Mouse (Mus musculus) T-helper 2 cell (primary cell): ENCODE data around the gene Hcfc2.

Experiments used
- in situ Hi-C: fragments of 300-600 bp; cut with MboI, MseI; formaldehyde crosslinking; loops from one replicate; pipeline ENCODE4 v1.15.1; 2025; ENCODE audit warnings: high pct_unique_total_duplicates

The Hcfc2 gene

DNA sequence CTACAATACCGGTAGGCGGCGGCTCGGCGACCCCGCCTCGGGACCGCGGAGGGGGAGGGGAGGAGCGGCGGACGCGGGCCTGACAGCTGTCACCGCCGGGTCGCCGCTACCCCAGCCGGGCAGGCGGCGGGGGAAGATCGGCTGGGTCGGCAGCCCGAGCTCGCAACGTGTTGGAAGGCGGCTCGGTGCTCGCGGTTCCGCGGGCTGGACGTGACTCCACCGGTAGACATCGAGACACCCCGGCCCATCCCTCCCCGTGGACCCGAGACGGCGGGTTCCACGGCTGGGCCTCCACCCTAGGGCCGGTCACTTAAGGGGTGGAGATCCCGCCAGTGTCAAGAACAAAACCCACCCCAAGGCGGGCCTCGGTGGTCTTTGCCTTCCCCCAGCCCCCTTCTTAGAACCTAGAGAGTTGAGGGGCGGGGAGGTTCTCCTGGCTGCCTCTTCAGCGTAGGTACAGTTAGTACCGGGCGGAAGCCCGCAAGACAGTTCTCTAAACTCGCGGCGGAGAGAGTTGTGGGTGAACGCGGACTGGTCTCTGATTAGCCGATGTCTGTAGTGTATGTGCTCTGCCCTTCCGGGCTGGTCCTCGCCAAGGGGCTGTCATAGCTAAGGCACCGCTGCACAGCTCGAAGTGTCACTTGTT is 3.5 kb downstream of the Hcfc2 start:
- in situ Hi-C loops = loop anchor here (10.0 kb wide), 1 partner anchor 1115 kb away; no protein-coding TSS in a partner anchor

DNA sequence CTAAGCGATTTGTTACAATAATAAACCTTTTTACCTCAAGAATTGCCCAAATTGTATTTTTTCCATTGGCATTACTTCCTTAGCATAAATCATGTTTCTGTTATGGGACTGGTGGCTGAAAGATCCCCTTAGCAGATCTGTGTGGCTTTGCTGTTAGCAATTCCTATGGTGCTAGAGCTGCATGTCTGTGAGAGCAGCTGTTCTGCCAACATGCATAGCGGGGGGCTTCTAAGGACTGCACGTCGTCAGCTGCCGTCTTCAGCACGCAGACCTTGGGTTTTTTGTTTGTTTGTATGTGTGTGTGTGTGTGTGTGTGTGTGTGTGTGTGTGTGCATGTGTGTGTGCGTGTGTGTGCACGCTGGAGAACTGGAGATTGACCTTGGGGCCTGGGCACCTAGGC is 45.4 kb downstream of the Hcfc2 start:
- in situ Hi-C loops = no loop called here

DNA sequence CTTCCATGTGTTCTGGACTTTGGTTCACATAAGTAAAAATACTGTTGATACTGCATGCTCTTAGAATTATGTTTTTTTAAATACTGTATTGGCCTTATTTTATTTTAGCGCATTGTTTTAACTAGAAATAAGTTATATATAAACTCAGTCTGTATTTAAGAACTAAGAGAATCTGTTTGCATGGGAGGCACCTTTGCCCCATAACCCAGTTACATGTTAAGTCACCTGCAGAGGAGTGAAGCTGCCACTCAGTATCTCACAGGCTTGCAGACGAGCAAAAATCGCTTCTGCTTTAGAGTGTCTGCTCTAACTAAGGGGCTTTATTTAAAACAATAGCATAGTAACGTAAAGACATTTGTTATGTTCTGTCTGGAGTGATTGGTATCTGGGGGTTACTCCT is 45.9 kb downstream of the Hcfc2 start:
- in situ Hi-C loops = no loop called here

DNA sequence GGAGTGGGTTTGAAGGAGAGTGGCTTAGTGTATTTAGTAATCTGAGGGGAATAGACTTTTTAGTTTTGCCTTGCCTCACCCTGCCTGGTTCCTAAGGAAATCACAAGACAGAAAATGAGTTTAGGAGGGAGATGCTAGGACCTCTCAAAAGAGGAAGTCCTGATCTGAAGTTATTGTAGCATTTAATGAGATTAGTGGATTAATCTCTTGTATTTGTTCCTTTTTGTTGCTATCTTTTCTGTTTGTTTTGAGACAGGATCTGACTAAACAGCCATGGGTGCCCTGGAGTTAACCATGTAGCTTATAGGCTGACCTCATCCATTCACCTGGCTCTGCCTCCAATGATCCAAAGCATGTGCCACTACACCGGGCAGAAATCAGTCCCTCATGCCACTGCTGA is 46.6 kb downstream of the Hcfc2 start:
- in situ Hi-C loops = no loop called here

DNA sequence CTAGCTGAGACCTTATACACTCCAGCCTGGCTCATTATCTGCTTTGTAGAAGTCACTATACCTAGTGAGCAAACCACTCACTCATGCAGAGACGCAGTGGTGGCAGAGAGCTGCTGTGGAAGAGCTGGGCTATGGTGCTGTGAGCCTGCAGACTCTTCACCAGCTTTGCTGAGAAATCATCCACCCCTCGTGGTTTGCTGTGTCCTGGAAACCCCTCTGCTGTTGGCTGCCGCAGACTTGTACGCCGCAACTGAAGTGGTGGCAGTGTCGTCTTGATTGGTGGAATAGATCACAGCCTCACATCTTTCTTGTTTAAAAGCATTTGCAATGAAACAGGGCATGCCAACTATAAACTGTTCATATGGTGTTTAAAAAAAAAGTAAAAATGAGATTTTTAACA is 48.3 kb downstream of the Hcfc2 start:
- in situ Hi-C loops = no loop called here

DNA sequence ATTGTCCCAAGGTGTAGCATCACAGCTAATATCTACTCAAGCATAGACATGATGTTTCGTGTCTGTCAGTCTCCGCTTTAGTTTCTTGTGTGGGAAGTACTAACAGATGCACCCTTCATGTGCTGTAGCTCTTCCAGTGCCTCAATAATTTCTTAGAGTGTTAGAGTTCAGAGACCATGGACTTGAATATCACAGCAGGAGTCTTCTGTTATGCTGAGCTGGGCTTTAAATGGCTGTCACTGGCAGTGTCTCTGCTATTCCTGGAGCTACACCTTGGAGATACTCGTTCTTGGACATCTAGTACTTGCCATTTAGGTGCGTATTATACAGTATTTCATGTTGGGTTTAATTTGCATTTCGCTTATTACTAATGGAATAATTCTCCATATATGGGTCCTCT is 49.3 kb downstream of the Hcfc2 start:
- in situ Hi-C loops = no loop called here

DNA sequence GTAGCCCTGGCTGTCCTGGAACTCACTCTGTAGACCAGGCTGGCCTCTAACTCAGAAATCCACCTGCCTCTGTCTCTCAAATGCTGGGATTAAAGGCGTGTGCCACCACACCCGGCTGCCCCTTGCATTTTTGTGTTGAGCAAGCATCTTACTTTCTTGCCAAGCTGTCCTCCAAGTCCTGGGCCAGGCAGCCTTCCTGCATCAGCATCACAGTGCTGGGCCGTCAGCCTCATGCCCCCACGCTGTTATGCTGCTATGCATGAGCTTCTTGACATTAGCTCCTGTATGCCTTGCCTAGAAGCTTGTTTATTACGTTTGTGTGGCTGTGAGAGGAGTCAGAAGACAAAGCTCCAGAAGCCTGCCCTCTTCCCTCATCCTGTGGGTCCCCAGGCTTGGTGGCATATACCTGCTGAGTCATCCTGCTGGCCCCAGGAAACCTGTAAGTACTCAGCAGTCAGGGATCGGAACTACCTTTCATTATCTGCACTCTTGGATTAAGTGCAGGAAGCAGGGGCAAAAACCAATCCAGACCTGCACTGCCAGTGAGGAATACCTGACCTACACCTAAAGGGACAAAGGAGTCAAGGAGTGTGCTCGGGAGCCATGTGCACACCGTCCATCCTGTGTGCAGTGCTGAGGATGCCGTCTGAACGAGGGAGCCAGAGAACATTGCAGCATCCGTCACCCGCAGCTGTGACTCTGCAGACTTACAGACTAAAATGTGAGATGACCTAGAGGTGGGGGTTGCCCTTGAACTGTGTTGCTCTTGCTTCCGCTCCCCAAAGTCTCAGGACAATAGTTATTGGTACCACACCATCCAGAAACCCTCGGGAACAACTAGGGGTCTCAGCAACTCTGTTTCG is 51.3 kb downstream of the Hcfc2 start:
- in situ Hi-C loops = no loop called here

DNA sequence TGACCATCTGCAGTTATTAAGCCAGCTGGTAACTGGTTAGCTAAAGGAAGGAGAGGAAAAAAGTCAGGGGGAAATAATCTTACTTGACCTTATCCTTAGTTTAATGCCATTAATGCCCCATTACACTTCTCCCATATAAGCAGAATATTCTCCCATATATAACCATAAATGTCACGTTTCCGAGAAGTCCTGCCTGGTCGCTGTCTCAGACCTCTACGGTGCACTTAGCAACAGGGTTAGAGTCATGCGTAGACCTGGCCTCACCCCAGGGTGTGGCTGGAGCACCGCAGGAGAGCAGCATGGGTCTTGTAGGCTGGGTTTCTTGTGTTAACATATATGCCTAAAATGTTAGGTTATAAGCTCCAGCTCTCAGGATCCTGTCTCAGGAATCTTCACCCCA is 54.8 kb downstream of the Hcfc2 start:
- in situ Hi-C loops = no loop called here

DNA sequence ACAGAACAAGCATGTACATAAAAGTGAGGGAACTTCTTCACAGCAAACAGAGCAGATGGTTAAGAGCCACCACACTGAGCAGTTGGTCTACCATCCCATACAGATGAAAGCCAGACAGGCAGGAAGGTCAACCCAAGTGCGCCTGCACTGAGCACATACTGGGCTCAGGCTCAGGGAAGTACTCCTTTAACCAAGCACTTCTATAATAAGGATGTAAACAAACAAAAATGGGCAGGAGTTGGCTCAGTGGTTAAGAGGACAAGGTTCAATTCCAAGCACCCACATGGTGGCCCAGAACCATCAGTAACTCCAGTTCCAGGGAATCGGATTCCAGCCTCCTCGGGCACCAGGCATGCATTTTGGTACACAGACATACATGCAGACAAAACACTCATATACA is 57.0 kb downstream of the Hcfc2 start:
- in situ Hi-C loops = no loop called here

DNA sequence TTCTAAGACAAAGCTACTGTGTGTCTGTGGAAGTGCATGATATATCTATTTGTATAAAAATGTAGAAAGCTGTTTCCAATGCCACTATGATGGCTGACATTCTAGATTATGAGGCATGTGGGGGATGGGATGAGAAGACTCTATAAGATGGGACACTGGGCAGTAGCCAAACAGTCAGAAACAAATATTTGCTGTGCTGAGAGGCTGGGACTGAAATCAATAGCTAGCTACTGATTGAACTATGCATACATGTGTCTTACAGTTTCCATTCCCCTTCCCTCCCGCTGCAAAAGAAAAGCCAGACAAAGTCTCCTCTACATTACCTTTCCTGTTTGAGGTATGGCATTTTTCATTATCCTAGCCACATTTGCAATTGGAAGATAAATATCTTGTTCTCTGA is 58.7 kb downstream of the Hcfc2 start:
- in situ Hi-C loops = no loop called here

DNA sequence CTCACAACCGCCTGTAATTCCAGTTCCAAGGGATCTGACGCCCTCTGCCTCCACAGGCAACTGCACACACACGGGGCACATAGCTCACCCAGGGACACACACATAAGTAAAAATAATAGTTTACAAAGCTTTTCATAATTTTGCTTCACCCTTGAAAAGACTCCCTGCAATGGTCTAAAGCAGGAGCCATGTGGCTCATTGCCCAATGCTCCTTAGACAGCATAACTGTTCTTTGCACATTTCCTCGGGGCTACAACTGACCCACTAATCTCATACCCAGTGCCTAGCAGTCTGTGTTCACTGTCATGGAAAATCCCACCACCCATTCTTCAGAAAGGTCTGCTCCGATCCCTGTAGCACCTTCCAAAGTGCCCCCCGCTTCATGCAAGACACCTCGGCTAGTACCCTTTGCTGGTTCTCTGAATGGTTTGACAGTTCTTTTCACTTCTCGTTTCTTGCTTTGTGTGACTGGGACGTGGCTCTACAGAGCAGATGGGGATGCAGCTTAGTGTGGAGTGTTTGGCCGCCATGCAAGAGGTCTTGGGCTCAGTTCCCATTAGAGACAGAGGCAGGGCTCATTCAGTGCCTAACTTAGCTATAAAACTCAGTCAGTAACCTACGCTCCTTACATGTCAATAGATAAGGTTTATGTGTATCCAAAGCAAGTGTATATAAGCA is 59.4 kb downstream of the Hcfc2 start:
- in situ Hi-C loops = no loop called here

DNA sequence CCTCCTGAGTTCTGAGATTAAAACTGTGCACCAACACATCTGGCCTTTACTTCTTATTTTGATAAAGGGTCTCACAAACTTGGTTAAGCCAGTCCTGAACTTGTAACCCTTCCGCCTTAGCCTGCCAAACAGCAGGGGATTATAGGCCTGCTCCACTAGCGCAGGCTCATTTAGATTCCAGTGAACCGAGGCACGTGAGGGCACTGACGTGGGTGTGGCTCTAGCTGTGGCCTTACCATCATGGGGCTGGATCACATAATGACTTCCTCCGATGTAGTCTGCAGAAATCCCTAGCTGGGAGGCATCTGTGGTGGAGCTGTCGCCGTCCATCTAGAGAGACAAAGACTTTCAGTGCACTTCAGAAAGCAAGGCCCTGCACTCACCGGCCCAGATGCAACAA is 60.5 kb downstream of the Hcfc2 start:
- in situ Hi-C loops = no loop called here

DNA sequence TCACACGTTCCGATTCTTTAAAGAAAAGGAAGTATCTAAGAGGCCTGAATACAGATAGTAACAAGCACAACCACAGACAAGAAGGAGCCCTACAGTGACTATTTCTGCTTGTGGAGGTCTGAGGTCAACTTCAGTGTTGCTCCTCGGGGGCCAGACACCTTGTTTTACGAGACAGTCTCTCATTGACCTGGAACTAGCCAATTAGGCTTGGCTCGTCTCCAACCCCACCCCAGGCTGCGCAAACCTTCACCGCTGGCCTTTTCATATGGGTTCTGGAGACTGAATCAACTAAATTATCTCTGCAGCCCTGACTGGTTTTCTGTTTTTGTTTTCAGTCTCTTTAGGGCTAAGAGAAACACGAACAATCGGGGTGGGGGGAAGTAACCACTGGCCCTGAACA is 61.4 kb downstream of the Hcfc2 start:
- in situ Hi-C loops = no loop called here

DNA sequence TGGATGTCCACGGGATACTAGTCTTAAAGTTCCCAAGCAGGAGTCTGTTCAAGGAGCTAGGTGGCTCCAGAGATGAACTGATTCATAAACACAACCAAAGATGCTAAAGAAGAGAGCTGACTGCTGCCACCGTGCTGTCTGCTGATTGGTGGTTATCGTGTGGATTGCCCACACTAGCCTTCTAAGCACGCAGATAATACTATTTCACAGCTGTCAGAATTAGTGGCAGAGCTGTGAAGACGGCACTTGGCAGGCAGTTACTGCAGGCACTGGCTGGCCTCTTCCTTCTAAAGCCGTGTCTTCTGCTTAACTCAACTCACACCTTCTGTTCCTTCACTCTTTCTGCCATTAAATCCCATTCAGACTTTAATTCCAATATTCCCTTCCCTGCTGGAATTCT is 62.4 kb downstream of the Hcfc2 start:
- in situ Hi-C loops = no loop called here

DNA sequence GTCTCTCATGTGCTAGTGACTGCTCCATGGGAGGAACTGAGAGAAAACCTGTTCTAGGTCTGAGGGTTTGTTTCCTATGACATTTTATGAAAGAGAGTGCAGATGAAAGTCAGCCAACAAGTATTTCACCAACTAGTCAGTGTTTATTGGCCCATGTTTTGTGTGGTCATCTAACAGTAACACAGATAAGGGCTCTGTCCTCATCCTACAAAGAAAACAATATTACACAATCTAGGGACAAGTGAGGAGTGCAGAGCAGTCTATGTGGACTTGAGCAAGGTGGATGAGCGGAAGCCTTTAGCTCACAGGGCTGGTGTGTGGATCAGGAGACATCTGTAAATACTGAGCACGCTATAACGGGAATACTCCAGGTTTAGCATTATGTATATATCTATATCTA is 62.9 kb downstream of the Hcfc2 start:
- in situ Hi-C loops = no loop called here

DNA sequence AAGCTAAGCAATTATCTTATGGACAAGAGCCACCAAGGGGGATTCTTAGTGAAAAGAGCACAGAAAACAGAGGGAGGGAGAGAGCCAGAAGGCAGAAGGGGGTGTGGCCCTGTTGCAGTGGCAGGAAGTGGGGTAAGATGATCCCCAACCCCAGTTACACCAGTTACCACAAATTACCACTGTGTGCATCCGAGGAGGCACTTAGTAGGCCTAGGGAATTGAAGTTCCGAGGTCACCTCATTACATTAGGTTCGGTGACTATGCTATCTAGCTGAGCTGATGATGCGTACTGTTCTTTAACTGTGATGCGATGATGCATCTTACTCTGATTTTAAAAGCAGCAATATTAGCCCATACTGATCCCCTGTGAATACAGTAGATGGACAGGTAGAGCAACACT is 63.7 kb downstream of the Hcfc2 start:
- in situ Hi-C loops = loop anchor here (5.0 kb wide), 1 partner anchor 108 kb away; the partner anchor contains the start of gene Eid3

DNA sequence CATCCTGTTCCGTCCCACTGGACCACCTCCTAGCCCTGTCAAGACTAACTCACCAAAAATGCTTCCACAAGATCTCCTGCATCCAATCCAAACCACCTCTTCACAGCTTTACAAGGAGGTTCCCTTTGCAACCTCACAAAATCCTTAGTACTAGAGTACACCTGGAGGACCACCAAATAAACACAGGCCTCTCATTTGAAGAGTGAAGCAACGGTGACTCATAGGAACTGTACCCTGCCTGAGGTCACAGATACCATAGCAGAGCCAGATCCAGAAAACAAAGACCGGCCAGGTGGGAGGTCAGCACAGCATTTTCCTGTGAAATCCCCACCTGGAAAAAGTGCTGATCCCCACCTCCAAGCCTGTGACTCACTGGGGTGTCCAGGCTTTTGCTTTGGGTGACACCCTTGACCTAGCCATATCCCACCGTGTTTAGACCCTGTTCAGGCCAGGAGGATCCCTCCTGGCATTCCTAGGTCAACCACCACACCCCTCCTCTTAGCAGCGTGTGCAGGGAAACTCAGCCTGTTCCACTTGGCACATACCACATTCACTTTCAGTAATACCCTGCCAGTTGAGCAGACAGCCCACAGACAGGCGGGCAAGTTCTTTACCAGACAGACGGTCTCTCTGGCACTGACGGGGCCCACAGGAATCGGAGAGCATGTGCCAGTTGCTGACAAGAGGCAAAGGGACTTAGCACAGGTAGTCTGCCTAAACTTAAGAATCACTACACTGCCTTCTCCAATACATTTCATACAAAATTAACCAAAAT is 65.3 kb downstream of the Hcfc2 start:
- in situ Hi-C loops = loop anchor here (5.0 kb wide), 1 partner anchor 106 kb away; the partner anchor contains the start of gene Eid3

DNA sequence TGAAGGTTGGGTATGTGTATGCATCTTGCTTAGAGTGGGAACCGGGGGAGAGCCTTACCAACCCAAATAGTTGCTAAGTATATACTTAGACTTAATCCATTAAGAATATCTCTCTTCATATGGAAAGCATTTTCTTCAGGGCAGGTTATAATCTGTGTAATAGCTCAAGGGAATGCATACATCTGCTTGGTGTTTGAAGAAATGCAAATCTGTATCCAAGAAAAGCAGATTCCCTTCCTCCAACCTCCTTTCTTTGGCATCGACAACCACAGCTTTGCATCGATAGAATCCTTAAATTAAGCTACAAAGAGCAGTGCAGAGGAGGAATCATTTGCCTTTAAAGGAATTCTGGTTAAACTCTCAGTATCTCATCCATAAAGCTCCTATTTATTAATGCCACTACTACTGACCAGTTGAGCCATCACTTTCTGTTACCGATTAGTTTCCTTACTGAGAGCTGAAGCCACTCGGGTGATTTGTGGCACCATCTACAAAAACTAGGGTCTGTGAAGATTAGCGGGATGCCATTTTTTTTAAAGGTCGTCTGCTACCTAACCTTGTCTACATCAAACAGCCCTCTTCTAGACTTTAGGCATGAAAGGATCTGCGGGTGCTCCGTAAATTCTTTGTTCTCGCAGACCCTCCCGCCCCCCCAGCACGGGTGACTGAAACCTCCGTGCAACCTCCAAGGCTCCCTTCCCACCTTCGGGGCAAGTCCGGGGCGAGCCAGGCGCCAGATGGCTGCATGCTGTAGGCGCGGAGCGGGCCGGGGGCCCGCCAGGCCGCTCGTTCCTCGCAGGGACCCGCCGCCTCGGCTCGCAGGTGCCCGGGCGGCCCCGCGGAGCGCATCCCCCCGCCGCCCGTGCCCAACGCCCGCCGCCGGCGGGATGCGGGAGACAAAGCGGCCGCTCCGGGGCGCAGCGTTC is 67.1 kb downstream of the Hcfc2 start:
- in situ Hi-C loops = loop anchor here (5.0 kb wide), 1 partner anchor 104 kb away; the partner anchor contains the start of gene Eid3

DNA sequence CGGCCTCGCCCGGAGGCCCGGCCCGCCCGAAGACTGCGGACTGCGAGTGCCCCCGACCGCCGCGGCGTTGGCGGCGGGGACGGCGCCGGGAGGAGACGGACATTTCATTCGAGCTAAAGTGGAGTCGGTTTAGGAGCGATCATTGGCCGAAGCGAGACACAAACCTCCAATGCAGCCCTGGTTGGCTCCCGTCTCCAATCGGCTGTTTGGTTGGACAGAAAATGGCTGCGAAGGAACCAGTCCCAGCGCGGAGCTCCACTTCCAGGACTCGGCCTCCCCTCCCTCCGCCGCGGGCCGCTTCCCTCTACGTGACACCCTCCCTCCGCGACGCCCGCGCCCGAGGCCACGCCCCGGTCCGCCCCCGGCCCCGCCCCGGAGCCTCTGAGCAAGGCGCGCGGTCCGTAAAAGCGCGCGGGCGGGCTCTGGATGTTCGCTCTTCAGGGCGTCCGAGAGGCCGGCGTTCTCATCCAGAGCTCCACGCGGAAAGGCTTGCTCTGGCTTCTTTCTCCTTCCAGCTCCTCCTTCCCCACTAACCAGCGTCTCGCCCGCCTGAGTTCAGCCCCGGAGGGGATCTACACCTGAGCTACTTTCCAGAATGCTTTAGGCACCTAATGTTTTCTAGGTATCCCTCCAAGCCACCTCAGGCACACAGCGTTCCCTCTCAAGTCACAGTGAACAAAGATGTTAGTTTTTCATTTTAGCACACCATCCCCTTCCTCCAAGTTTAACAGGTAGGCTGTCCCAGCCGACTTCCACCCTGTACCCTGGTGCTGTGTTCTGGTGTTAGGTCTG is 68.1 kb downstream of the Hcfc2 start, which contains the start of gene Nfyb:
Nfyb (minus strand) TSS at position 305 of the 792 bp plus-strand sequence.
- in situ Hi-C loops = loop anchor here (5.0 kb wide), 1 partner anchor 103 kb away; the partner anchor contains the start of gene Eid3

DNA sequence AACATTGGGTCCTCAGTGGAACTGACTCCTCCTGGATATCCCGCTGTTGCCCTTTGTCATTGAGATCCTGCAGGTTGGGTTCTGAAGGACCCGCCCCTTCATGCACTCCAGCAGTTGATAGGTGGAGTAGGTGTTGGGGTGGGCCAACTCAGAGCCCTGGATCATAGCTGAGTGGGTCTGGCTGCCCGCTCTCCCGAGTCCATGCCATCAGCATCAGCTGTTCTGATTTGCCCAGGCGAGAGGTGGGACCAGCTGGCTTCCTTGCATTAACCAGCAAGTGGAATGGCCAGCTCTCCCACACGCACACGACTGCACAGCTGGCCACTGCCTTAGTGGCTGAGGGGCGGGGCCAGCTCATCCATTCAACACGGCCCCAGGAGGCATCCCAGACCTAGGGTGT is 72.9 kb downstream of the Hcfc2 start:
- in situ Hi-C loops = no loop called here
